Mouse (Mus musculus) cortical plate, adult 2 months (tissue): Measurements from ENCODE around the gene Plac8.

Experiments used
- CTCF ChIP-seq: fragments of 200-500 bp; IDR thresholded peaks from 2 replicates; pipeline ENCODE4 v1.5.1; 2011; ENCODE audit warnings: mild to moderate bottlenecking, control low read depth, low read length; ENCODE audit not compliant: insufficient read depth; ENCODE audit errors: extremely low read depth
- POLR2A ChIP-seq: fragments of 200-500 bp; IDR thresholded peaks from 2 replicates; pipeline ENCODE4 v1.6.1; 2011; ENCODE audit warnings: mild to moderate bottlenecking, low read length, control low read depth; ENCODE audit not compliant: insufficient read depth; ENCODE audit errors: extremely low read depth

DNA sequence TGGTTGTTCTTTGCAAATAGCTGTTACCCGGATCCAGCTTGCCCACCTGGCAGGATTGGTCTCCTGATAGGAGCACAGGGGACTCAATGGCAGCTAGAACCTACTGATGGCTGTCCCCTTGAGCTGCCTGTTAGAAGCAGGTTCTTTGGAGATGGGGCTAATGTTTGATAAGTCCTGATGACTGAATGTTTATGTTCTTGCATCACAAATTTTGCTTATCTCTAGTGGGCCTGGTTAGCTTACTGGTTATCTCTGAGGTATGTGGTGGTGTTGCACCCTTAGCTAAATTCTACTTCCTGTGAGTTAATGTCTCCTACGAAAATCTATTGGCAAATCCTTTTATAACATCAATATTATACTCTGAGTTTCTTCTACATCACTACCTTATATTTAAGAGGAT is 20.1 kb downstream of the Plac8 start:
- no peak for TF ChIP-seq POLR2A
- TF ChIP-seq CTCF: no peak
